In the genomic region with DNA sequence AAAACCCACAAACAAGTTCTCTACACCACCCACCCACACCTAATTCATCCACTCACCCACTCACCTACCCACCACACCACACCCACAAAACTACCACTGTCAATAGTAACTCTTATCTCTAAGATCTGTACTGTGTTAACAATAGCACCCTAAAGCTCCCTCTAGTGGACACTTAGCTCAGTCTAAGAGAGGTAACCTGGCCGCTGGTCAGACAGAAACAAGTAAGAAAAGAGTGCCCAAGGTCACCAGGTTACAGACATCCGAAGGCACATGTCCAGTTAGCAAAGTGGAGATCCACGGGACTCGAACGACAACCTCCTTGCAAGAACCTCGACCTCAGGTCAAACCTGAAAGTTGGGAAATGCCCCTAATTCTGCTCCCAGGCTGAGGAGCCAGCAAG, we compare ENCODE assay signal across 8 mouse cellular contexts. TPM values are rescaled to one million over a fixed set of nuclear protein-coding genes. Genes with fewer than 3 reads are reported as not detected.
DNase-seq lines count a peak whose midpoint lies in the region; ATAC-seq lines count a peak whose summit lies in the region.

No protein-coding gene starts in this region.

- no peak overlapping the region for H3K9ac ChIP-seq in kidney, embryonic 15.5 days
- H3K9ac ChIP-seq in liver, embryonic 13.5 days: no peak overlapping the region
- H3K9ac ChIP-seq in neural tube, embryonic 11.5 days (ENCODE audit: low read length): no peak overlapping the region

- DNase-seq in A20 (ENCODE audit: low read depth, low spot score): peak; percentile 61
- peak; percentile 29 for DNase-seq in Muller cell, postnatal 12 days (ENCODE audit: inconsistent ontology term)
- DNase-seq in cerebellum, postnatal 10 days: peak; percentile 61 to 86
- peak; percentile 11 to 48 for DNase-seq in frontal cortex, postnatal 36 days (ENCODE audit: low spot score in 2 of 2)
- peak; percentile 2 for DNase-seq in liver, embryonic 13.5 days
- DNase-seq in neural tube, embryonic 11.5 days (ENCODE audit: low spot score): peak; percentile 19
- DNase-seq in yolk sac, embryonic 10.5 days (ENCODE audit: low spot score): peak; percentile 13

- no peak overlapping the region for H3K27ac ChIP-seq in kidney, embryonic 15.5 days
- no peak overlapping the region for H3K27ac ChIP-seq in liver, embryonic 13.5 days
- no peak overlapping the region for H3K27ac ChIP-seq in neural tube, embryonic 11.5 days (ENCODE audit: low read depth, low read length)

- ATAC-seq in kidney, embryonic 15.5 days (replicated peaks; ENCODE audit: low FRiP score): 0 out of 2 replicates have a peak, but pooled peaks have one; percentile 52
- ATAC-seq in liver, embryonic 13.5 days (ENCODE audit: low read depth): peak; percentile 43; the same call in 1 of the 2 replicates
- no peak for ATAC-seq in neural tube, embryonic 11.5 days (ENCODE audit: insufficient read depth, low FRiP score, low TSS enrichment)

- no peaks in the 10 kb centered on the region for H3K9me3 ChIP-seq in kidney, embryonic 15.5 days (replicated peaks)
- H3K9me3 ChIP-seq in liver, embryonic 13.5 days (replicated peaks): no peaks in the 10 kb centered on the region
- H3K9me3 ChIP-seq in neural tube, embryonic 11.5 days (ENCODE audit: control insufficient read depth, low read length): no peaks in the 10 kb centered on the region

- no peak overlapping the region for H3K4me3 ChIP-seq in kidney, embryonic 15.5 days (replicated peaks)
- H3K4me3 ChIP-seq in liver, embryonic 13.5 days (replicated peaks): no peak overlapping the region
- H3K4me3 ChIP-seq in neural tube, embryonic 11.5 days (ENCODE audit: low read depth, low read length): no peak overlapping the region

- no peak overlapping the region for H3K4me2 ChIP-seq in kidney, embryonic 15.5 days
- no peak overlapping the region for H3K4me2 ChIP-seq in liver, embryonic 13.5 days
- H3K4me2 ChIP-seq in neural tube, embryonic 11.5 days (ENCODE audit: low read depth): no peak overlapping the region

- H3K27me3 ChIP-seq in kidney, embryonic 15.5 days: no peaks in the 10 kb centered on the region
- H3K27me3 ChIP-seq in liver, embryonic 13.5 days: no peaks in the 10 kb centered on the region
- H3K27me3 ChIP-seq in neural tube, embryonic 11.5 days (ENCODE audit: control insufficient read depth, insufficient read depth, low read length): no peaks in the 10 kb centered on the region

- no peaks in the 10 kb centered on the region for H3K4me1 ChIP-seq in kidney, embryonic 15.5 days
- no peaks in the 10 kb centered on the region for H3K4me1 ChIP-seq in liver, embryonic 13.5 days (replicated peaks)
- no peaks in the 10 kb centered on the region for H3K4me1 ChIP-seq in neural tube, embryonic 11.5 days (ENCODE audit: control insufficient read depth, insufficient read depth, low read length)

- WGBS in kidney, embryonic 15.5 days: 22% methylated on average over 6 of the region's 6 CpGs
- WGBS in liver, embryonic 13.5 days (ENCODE audit: insufficient replicate concordance): 36% methylated on average over 6 of the region's 6 CpGs
- 35% methylated on average over 6 of the region's 6 CpGs for WGBS in neural tube, embryonic 11.5 days

- no peaks in the 10 kb centered on the region for H3K36me3 ChIP-seq in kidney, embryonic 15.5 days
- H3K36me3 ChIP-seq in liver, embryonic 13.5 days: no peaks in the 10 kb centered on the region
- no peaks in the 10 kb centered on the region for H3K36me3 ChIP-seq in neural tube, embryonic 11.5 days (ENCODE audit: control insufficient read depth, insufficient read depth, low read length)

RNA-seq across cellular contexts. Expression of a gene that starts 35.2 kb away (rescaled TPM):
- 12.5 and 13.7 TPM in 2 replicates for polyA plus RNA-seq in kidney, embryonic 15.5 days (2015; fragmentation: Nextera tagmentation; extraction: Ambion mirVana)
- 3.5 and 4.6 TPM in 2 replicates for polyA plus RNA-seq in liver, embryonic 13.5 days (2015; fragmentation: Nextera tagmentation; extraction: Ambion mirVana)
- polyA plus RNA-seq in neural tube, embryonic 11.5 days (2014; fragmentation: Nextera tagmentation; extraction: Ambion mirVana): 13.1 and 14.9 TPM in 2 replicates

RNA-seq across cellular contexts. Expression of a gene that starts 38.3 kb away (rescaled TPM):
- polyA plus RNA-seq in kidney, embryonic 15.5 days (2015; fragmentation: Nextera tagmentation; extraction: Ambion mirVana): 61.5 and 61.6 TPM in 2 replicates
- polyA plus RNA-seq in liver, embryonic 13.5 days (2015; fragmentation: Nextera tagmentation; extraction: Ambion mirVana): 17.3 and 20.6 TPM in 2 replicates
- 84.8 and 86.8 TPM in 2 replicates for polyA plus RNA-seq in neural tube, embryonic 11.5 days (2014; fragmentation: Nextera tagmentation; extraction: Ambion mirVana)

Comparison
In these comparisons a context has a peak if more than half of its experiments do, and no peak if none do; other contexts are left out.
1. DNase-seq: peak in every context shown above with its lines; median percentile 74 in cerebellum, postnatal 10 days; 61 in A20; 30 in frontal cortex, postnatal 36 days; 29 in Muller cell, postnatal 12 days; 19 in neural tube, embryonic 11.5 days; 13 in yolk sac, embryonic 10.5 days; 2 in liver, embryonic 13.5 days.